In genomic region chr14:120313466-120313865, GRCm38 (mm10) we compare ENCODE assay signal across 14 mouse cellular contexts. TPM values are rescaled to one million over a fixed set of nuclear protein-coding genes. Genes with fewer than 3 reads are reported as not detected.
DNase-seq lines count a peak whose midpoint lies in the region; ATAC-seq lines count a peak whose summit lies in the region.
"Had no signal": no experiment of that assay in that cellular context is flagged by ENCODE, and none has a peak within 500 bp of the region (broad histone marks: within the 10 kb centered on the region; RNA-seq: fewer than 3 reads in every experiment).

No protein-coding gene starts in this region.

- H3K36me3 ChIP-seq in heart, embryonic 10.5 days = peaks cover 6% of the 10 kb centered on the region; the same call in 1 of the 2 replicates
- no peaks in the 10 kb centered on the region for H3K36me3 ChIP-seq in heart, embryonic 11.5 days (ENCODE audit: control insufficient read depth, insufficient read depth, low read length)
- peaks cover 3% of the 10 kb centered on the region; the same call in 1 of the 2 replicates for H3K36me3 ChIP-seq in lung, embryonic 15.5 days
- peaks cover 7% of the 10 kb centered on the region; the same call in 1 of the 2 replicates for H3K36me3 ChIP-seq in embryonic facial prominence, embryonic 12.5 days
- H3K36me3 ChIP-seq in limb, embryonic 15.5 days = peaks cover 5% of the 10 kb centered on the region; the same call in 1 of the 2 replicates

- no peak for ATAC-seq in heart, embryonic 11.5 days (replicated peaks; ENCODE audit: insufficient number of reproducible peaks, low FRiP score, low TSS enrichment)
- ATAC-seq in lung, embryonic 15.5 days (ENCODE audit: borderline replicate concordance, extremely low read depth, low FRiP score, low TSS enrichment) = peak; percentile 61; the same call in 1 of the 2 replicates
- ATAC-seq in embryonic facial prominence, embryonic 12.5 days (ENCODE audit: insufficient number of reproducible peaks, insufficient read depth, low FRiP score, low TSS enrichment) = no peak
- 0 out of 2 replicates have a peak, but pooled peaks have one; percentile 41 for ATAC-seq in limb, embryonic 15.5 days (ENCODE audit: insufficient number of reproducible peaks, low FRiP score, low TSS enrichment, low read depth)

- H3K4me3 ChIP-seq in heart, embryonic 10.5 days = no peak overlapping the region
- H3K4me3 ChIP-seq in heart, embryonic 11.5 days (ENCODE audit: low read depth, low read length) = no peak overlapping the region
- no peak overlapping the region for H3K4me3 ChIP-seq in lung, embryonic 15.5 days
- H3K4me3 ChIP-seq in embryonic facial prominence, embryonic 12.5 days = no peak overlapping the region
- H3K4me3 ChIP-seq in limb, embryonic 15.5 days = no peak overlapping the region

- 0 out of 2 replicates have a peak overlapping the region, but pooled peaks have one; percentile 57 for H3K27ac ChIP-seq in heart, embryonic 10.5 days
- no peak overlapping the region for H3K27ac ChIP-seq in heart, embryonic 11.5 days (ENCODE audit: low read depth, low read length)
- H3K27ac ChIP-seq in lung, embryonic 15.5 days = peak overlapping the region; percentile 49
- H3K27ac ChIP-seq in embryonic facial prominence, embryonic 12.5 days = peak overlapping the region; percentile 37; the same call in 1 of the 2 replicates
- peak overlapping the region; percentile 67 for H3K27ac ChIP-seq in limb, embryonic 15.5 days
- H3K27ac ChIP-seq: liver, embryonic 14.5 days had no signal

- H3K4me1 ChIP-seq in heart, embryonic 10.5 days = peaks cover 87% of the 10 kb centered on the region
- H3K4me1 ChIP-seq in heart, embryonic 11.5 days (ENCODE audit: control insufficient read depth, insufficient read depth, low read length) = peaks cover 59% of the 10 kb centered on the region
- peaks cover 77% of the 10 kb centered on the region for H3K4me1 ChIP-seq in lung, embryonic 15.5 days
- peaks cover 28% of the 10 kb centered on the region for H3K4me1 ChIP-seq in embryonic facial prominence, embryonic 12.5 days
- peaks cover 52% of the 10 kb centered on the region for H3K4me1 ChIP-seq in limb, embryonic 15.5 days

- H3K4me2 ChIP-seq in heart, embryonic 11.5 days = no peak overlapping the region
- peak overlapping the region; percentile 30; the same call in 1 of the 2 replicates for H3K4me2 ChIP-seq in lung, embryonic 15.5 days
- no peak overlapping the region for H3K4me2 ChIP-seq in embryonic facial prominence, embryonic 12.5 days (replicated peaks)
- no peak overlapping the region for H3K4me2 ChIP-seq in limb, embryonic 15.5 days
- H3K4me2 ChIP-seq: midbrain, embryonic 11.5 days had no signal

- H3K9me3 ChIP-seq in heart, embryonic 10.5 days = no peaks in the 10 kb centered on the region
- H3K9me3 ChIP-seq in heart, embryonic 11.5 days (replicated peaks; ENCODE audit: control insufficient read depth, low read length) = no peaks in the 10 kb centered on the region
- H3K9me3 ChIP-seq in lung, embryonic 15.5 days = no peaks in the 10 kb centered on the region
- H3K9me3 ChIP-seq in embryonic facial prominence, embryonic 12.5 days = no peaks in the 10 kb centered on the region
- no peaks in the 10 kb centered on the region for H3K9me3 ChIP-seq in limb, embryonic 15.5 days

- DNase-seq in heart, embryonic 10.5 days (ENCODE audit: low spot score) = no peak
- no peak for DNase-seq in lung, postnatal 36 days
- DNase-seq in spleen, postnatal 4 days (ENCODE audit: low spot score in 2 of 2) = no peak
- DNase-seq in spleen, postnatal 14 days (ENCODE audit: low spot score in 2 of 2) = no peak
- DNase-seq: gastrocnemius, postnatal 10 days; heart, postnatal 14 days; kidney, adult 18-20 months; right cerebral cortex, postnatal 4 days had no signal

- WGBS in heart, embryonic 10.5 days = 72% methylated on average over 8 of the region's 8 CpGs
- WGBS in heart, embryonic 11.5 days (ENCODE audit: insufficient replicate concordance) = 80% methylated on average over 8 of the region's 8 CpGs
- WGBS in lung, embryonic 15.5 days = 44% methylated on average over 8 of the region's 8 CpGs
- 78% methylated on average over 8 of the region's 8 CpGs for WGBS in embryonic facial prominence, embryonic 12.5 days
- 72% methylated on average over 8 of the region's 8 CpGs for WGBS in limb, embryonic 15.5 days

- H3K9ac ChIP-seq in heart, embryonic 11.5 days (ENCODE audit: low read depth, low read length) = no peak overlapping the region
- H3K9ac ChIP-seq in lung, embryonic 15.5 days = no peak overlapping the region
- no peak overlapping the region for H3K9ac ChIP-seq in embryonic facial prominence, embryonic 12.5 days
- no peak overlapping the region for H3K9ac ChIP-seq in limb, embryonic 15.5 days
- H3K9ac ChIP-seq: liver, embryonic 14.5 days had no signal

- H3K27me3 ChIP-seq in heart, embryonic 10.5 days (ENCODE audit: insufficient read depth, poor library complexity, severe bottlenecking) = no peaks in the 10 kb centered on the region
- H3K27me3 ChIP-seq in heart, embryonic 11.5 days (ENCODE audit: control insufficient read depth, insufficient read depth, low read length) = no peaks in the 10 kb centered on the region
- no peaks in the 10 kb centered on the region for H3K27me3 ChIP-seq in lung, embryonic 15.5 days
- no peaks in the 10 kb centered on the region for H3K27me3 ChIP-seq in embryonic facial prominence, embryonic 12.5 days
- no peaks in the 10 kb centered on the region for H3K27me3 ChIP-seq in limb, embryonic 15.5 days

RNA-seq across cellular contexts. Expression of gene Mbnl2, which starts 38.0 kb away (rescaled TPM):
- 71.5 and 91.4 TPM in 2 replicates for polyA plus RNA-seq in heart, embryonic 10.5 days (2016; fragmentation: Nextera tagmentation; extraction: Ambion mirVana)
- polyA plus RNA-seq in heart, embryonic 11.5 days (2014; fragmentation: Nextera tagmentation; extraction: Ambion mirVana) = 107 and 126 TPM in 2 replicates
- polyA plus RNA-seq in lung, embryonic 15.5 days (2015; fragmentation: Nextera tagmentation; extraction: Ambion mirVana) = 130 and 141 TPM in 2 replicates
- polyA plus RNA-seq in embryonic facial prominence, embryonic 12.5 days (2016; fragmentation: Nextera tagmentation; extraction: Ambion mirVana) = 93.2 and 93.6 TPM in 2 replicates
- 163 and 180 TPM in 2 replicates for polyA plus RNA-seq in limb, embryonic 15.5 days (2015; fragmentation: Nextera tagmentation; extraction: Ambion mirVana)

Comparison
In these comparisons a context has a peak if more than half of its experiments do, and no peak if none do; other contexts are left out.
1. ATAC-seq: peak in lung, embryonic 15.5 days (single experiment) and limb, embryonic 15.5 days (single experiment); none in heart, embryonic 11.5 days (single experiment) and embryonic facial prominence, embryonic 12.5 days (single experiment).